Mouse (Mus musculus) forebrain, embryonic 16.5 days (tissue): ENCODE measurements around the gene Peg10. TPM values are rescaled to one million over a fixed set of nuclear protein-coding genes. Genes with fewer than 3 reads are reported as not detected.

ENCODE experiments used
- ATAC-seq: fragments of 200-750 bp; cut with Nextera tagmentation; 2 replicates; pipeline ENCODE4 v1.8.0; 2017; ENCODE audit warnings: mild to moderate bottlenecking, moderate library complexity
- H3K27ac ChIP-seq: fragments of 300-500 bp; sonication (generic); 2 replicates; pipeline ENCODE4 v1.5.1; 2014; ENCODE audit warnings: low read length, control low read depth
- H3K27me3 ChIP-seq: fragments of 300-500 bp; sonication (generic); replicated peaks from 2 replicates; pipeline ENCODE4 v1.6.1; 2014; ENCODE audit warnings: low read length; ENCODE audit not compliant: control insufficient read depth, insufficient read depth
- H3K36me3 ChIP-seq: fragments of 300-500 bp; sonication (generic); 2 replicates; pipeline ENCODE4 v1.6.1; 2014; ENCODE audit not compliant: control insufficient read depth, insufficient read depth
- H3K4me1 ChIP-seq: fragments of 300-500 bp; sonication (generic); replicated peaks from 2 replicates; pipeline ENCODE4 v1.6.1; 2014; ENCODE audit warnings: low read length; ENCODE audit not compliant: control insufficient read depth, insufficient read depth
- H3K4me2 ChIP-seq: fragments of 300-500 bp; sonication (generic); 2 replicates; pipeline ENCODE4 v1.6.1; 2014; ENCODE audit warnings: mild to moderate bottlenecking, low read length, control low read depth
- H3K4me3 ChIP-seq: fragments of 300-500 bp; sonication (generic); replicated peaks from 2 replicates; pipeline ENCODE4 v1.5.1; 2014; ENCODE audit warnings: mild to moderate bottlenecking, low read length, control low read depth
- H3K9ac ChIP-seq: fragments of 300-500 bp; sonication (generic); replicated peaks from 2 replicates; pipeline ENCODE4 v1.6.1; 2014; ENCODE audit warnings: low read depth, low read length, control low read depth
- H3K9me3 ChIP-seq: fragments of 300-500 bp; sonication (generic); 2 replicates; pipeline ENCODE4 v1.6.1; 2016; ENCODE audit warnings: low read length; ENCODE audit not compliant: control insufficient read depth
- WGBS: fragments of 180-500 bp; shearing (Covaris S2); extraction: QIAGEN DNeasy Blood & Tissue Kit; methylation state at CpG from one replicate; pipeline ENCODE4 v1.1.7; 2014; 5-methylcytosine and 5-hydroxymethylcytosine counted together
- polyA plus RNA-seq: library from polyadenylated mRNA; unstranded; fragments of >200 nt; fragmentation: Nextera tagmentation; extraction: Ambion mirVana; gene quantifications from 2 replicates; pipeline ENCODE4 v1.2.1, GENCODE M21; 2015

Gene Peg10
- polyA plus RNA-seq, result 2.9 and 5.0 TPM in 2 replicates

GRCm38 (mm10) chr6:4746696-4747439, at the start of gene Peg10, which contains the start of gene Sgce:
Gene Peg10, plus strand, starts transcription at chr6:4747306.
Gene Sgce, minus strand, starts transcription at chr6:4747207.
- no peaks in the 10 kb centered on the region for H3K36me3 ChIP-seq
- peaks cover 10% of the 10 kb centered on the region; the same call in 1 of the 2 replicates for H3K9me3 ChIP-seq
- peak; percentile 59 for ATAC-seq
- H3K4me1 ChIP-seq, result peaks cover 3% of the 10 kb centered on the region
- peak within 1 kb of the TSS; percentile 74 for H3K27ac ChIP-seq
- no peaks in the 10 kb centered on the region for H3K27me3 ChIP-seq
- peak within 1 kb of the TSS; percentile 58 for H3K4me2 ChIP-seq
- H3K4me3 ChIP-seq, result peak within 1 kb of the TSS; percentile 60
- 47% methylated on average over 37 of the region's 38 CpGs for WGBS
- H3K9ac ChIP-seq, result peak within 1 kb of the TSS; percentile 87

- H3K4me1 ChIP-seq, result no peaks in the 10 kb centered on the region
- H3K36me3 ChIP-seq, result no peaks in the 10 kb centered on the region
- WGBS, result 94% methylated on average over 8 of the region's 8 CpGs
- no peak overlapping the region for H3K4me2 ChIP-seq
- H3K27ac ChIP-seq, result no peak overlapping the region
- H3K27me3 ChIP-seq, result no peaks in the 10 kb centered on the region
- ATAC-seq, result no peak
- no peak overlapping the region for H3K4me3 ChIP-seq
- H3K9me3 ChIP-seq, result no peaks in the 10 kb centered on the region
- no peak overlapping the region for H3K9ac ChIP-seq
Observed at GRCm38 (mm10) chr6:4701641-4702040, 45.5 kb upstream of the Peg10 start.

GRCm38 (mm10) chr6:4703908-4704307, 43.2 kb upstream of the Peg10 start:
- no peak for ATAC-seq
- Histone ChIP-seq H3K9ac (no peak overlapping the region), H3K9me3 (no peaks in the 10 kb centered on the region), H3K36me3 (no peaks in the 10 kb centered on the region), H3K27me3 (no peaks in the 10 kb centered on the region), H3K4me1 (no peaks in the 10 kb centered on the region), H3K4me2 (no peak overlapping the region), H3K4me3 (no peak overlapping the region), H3K27ac (no peak overlapping the region)
- 82% methylated on average over 7 of the region's 7 CpGs for WGBS

GRCm38 (mm10) chr6:4706415-4706814, 40.7 kb upstream of the Peg10 start:
- H3K36me3 ChIP-seq, result no peaks in the 10 kb centered on the region
- H3K9me3 ChIP-seq, result no peaks in the 10 kb centered on the region
- no peak overlapping the region for H3K4me2 ChIP-seq
- no peak for ATAC-seq
- no peak overlapping the region for H3K9ac ChIP-seq
- no peaks in the 10 kb centered on the region for H3K27me3 ChIP-seq
- 88% methylated on average over 5 of the region's 5 CpGs for WGBS
- no peaks in the 10 kb centered on the region for H3K4me1 ChIP-seq
- H3K4me3 ChIP-seq, result no peak overlapping the region
- H3K27ac ChIP-seq, result no peak overlapping the region

GRCm38 (mm10) chr6:4708971-4709370, 38.1 kb upstream of the Peg10 start:
- Histone ChIP-seq H3K4me1 (no peaks in the 10 kb centered on the region), H3K27ac (no peak overlapping the region), H3K27me3 (no peaks in the 10 kb centered on the region), H3K4me2 (no peak overlapping the region), H3K4me3 (no peak overlapping the region), H3K9ac (no peak overlapping the region), H3K9me3 (no peaks in the 10 kb centered on the region), H3K36me3 (no peaks in the 10 kb centered on the region)
- no peak for ATAC-seq
- 95% methylated on average over 1 of the region's 1 CpGs for WGBS

GRCm38 (mm10) chr6:4716171-4716570, 30.9 kb upstream of the Peg10 start:
- Histone ChIP-seq H3K27me3 (no peaks in the 10 kb centered on the region), H3K9me3 (no peaks in the 10 kb centered on the region), H3K36me3 (no peaks in the 10 kb centered on the region), H3K4me2 (no peak overlapping the region), H3K27ac (no peak overlapping the region), H3K4me1 (no peaks in the 10 kb centered on the region), H3K9ac (no peak overlapping the region), H3K4me3 (no peak overlapping the region)
- ATAC-seq, result no peak
- WGBS, result 100% methylated on average over 2 of the region's 2 CpGs

GRCm38 (mm10) chr6:4717344-4717743, 29.8 kb upstream of the Peg10 start:
- Histone ChIP-seq H3K4me1 (peaks cover 3% of the 10 kb centered on the region; the same call in 1 of the 2 replicates), H3K9ac (no peak overlapping the region), H3K9me3 (no peaks in the 10 kb centered on the region), H3K36me3 (no peaks in the 10 kb centered on the region), H3K27ac (no peak overlapping the region), H3K27me3 (no peaks in the 10 kb centered on the region), H3K4me2 (no peak overlapping the region), H3K4me3 (no peak overlapping the region)
- 83% methylated on average over 2 of the region's 2 CpGs for WGBS
- no peak for ATAC-seq

GRCm38 (mm10) chr6:4722142-4722541, 25.0 kb upstream of the Peg10 start:
- Histone ChIP-seq H3K9me3 (no peaks in the 10 kb centered on the region), H3K4me1 (peaks cover 6% of the 10 kb centered on the region; the same call in 1 of the 2 replicates), H3K36me3 (no peaks in the 10 kb centered on the region), H3K4me2 (no peak overlapping the region), H3K9ac (no peak overlapping the region), H3K27me3 (no peaks in the 10 kb centered on the region), H3K4me3 (no peak overlapping the region), H3K27ac (no peak overlapping the region)
- WGBS, result 24% methylated on average over 6 of the region's 6 CpGs
- peak; percentile 31; the same call in 1 of the 2 replicates for ATAC-seq

- ATAC-seq, result no peak
Observed at GRCm38 (mm10) chr6:4722739-4723138, 24.4 kb upstream of the Peg10 start.

More at GRCm38 (mm10) chr6:4722739-4723138, 24.4 kb upstream of the Peg10 start:
- peaks cover 6% of the 10 kb centered on the region; the same call in 1 of the 2 replicates for H3K4me1 ChIP-seq
- no peak overlapping the region for H3K4me2 ChIP-seq
- H3K4me3 ChIP-seq, result no peak overlapping the region
- H3K9ac ChIP-seq, result no peak overlapping the region
- WGBS, result 79% methylated on average over 13 of the region's 13 CpGs
- no peaks in the 10 kb centered on the region for H3K36me3 ChIP-seq
- no peaks in the 10 kb centered on the region for H3K27me3 ChIP-seq
- no peaks in the 10 kb centered on the region for H3K9me3 ChIP-seq
- no peak overlapping the region for H3K27ac ChIP-seq
